Mouse (Mus musculus): ENCODE measurements at regions not wholly inside any gene's neighbourhood (a gene's known extent, or its start where the extent isn't known, plus 50 kb on each side); places are given as distances from the start of the nearest gene placed in this dataset.

DNA sequence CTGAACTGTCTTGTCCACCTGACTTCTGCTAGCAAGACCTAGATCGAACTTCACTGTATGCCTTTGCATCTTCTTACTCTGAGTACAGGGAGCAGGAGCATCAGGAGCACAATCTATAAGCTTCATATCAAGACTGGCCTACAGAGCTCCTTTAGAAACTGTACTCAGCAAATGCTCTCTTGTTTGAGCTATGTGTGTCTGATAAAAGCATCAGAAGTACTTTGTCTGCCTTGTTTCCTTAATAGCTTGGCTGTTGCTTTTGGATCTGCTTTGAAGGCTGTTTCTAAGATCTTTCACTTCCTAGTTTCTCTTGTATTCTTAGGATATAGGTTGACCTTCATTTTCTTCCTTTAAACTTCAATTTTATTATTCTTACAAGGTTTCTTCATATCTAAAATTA is 175.3 kb upstream of the Cypt12 start:
- in situ Hi-C loops (cut with MboI, MseI): no loop called here

DNA sequence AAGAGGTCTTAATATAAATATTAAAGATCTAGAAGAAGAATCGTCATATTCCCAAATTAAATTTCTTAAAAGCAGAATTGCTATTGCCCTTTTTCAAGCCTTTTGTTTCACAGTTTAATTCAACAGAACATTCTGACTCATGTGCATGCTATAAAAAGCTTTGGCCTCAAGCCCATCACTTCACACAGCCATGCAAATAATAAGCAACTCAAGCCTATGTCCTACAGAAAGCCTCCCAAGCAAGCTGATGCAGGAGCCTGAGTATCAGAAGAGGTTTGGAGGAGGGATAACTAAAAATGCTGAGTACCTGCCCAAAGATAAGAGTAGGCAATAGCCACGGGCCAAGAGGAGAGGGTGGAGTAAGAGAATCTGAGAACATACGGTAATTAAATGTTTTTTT is 169.1 kb upstream of the Cypt12 start:
- in situ Hi-C loops (cut with MboI, MseI): no loop called here

DNA sequence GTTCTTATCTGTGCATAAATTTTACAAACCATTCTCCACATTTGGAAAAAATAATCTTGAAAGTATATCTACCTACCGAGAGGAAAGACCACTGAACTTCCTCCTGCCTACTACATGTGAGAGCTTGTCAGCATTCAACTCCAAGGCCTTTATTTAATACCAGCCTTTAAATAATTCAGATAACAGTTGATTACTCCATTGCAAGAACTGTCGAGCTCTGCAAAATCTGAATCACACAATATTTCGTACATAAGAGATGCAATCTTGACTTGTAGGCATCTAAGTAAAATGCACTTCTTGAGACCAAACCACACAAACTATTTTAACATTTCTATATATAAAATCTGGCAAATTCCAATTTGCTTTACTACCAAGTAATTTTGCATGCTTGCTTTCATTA is 164.1 kb upstream of the Cypt12 start:
- in situ Hi-C loops (cut with MboI, MseI): no loop called here

DNA sequence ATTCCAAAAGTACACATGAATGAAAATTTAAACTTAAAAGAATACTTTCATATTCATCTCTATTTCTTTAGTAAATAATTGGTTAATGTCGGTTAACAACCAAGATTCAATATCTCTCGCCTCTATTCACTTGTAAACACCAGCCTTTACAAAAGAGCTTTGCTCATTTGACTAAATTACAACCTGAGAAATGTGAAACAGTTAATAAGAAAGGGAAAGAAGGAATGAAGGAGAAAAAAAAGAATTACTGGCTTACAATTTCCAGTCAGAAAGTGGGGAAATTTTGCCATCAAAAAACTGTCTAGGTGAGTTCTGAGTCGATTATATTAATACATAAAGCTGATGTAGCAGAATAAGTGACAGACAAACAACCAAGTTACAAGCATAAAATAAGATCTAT is 163.6 kb upstream of the Cypt12 start:
- in situ Hi-C loops (cut with MboI, MseI): no loop called here

GRCm38 (mm10) chr3:17785106-17786022 is 162.8 kb upstream of the Cypt12 start:
- in situ Hi-C loops (cut with MboI, MseI): no loop called here

DNA sequence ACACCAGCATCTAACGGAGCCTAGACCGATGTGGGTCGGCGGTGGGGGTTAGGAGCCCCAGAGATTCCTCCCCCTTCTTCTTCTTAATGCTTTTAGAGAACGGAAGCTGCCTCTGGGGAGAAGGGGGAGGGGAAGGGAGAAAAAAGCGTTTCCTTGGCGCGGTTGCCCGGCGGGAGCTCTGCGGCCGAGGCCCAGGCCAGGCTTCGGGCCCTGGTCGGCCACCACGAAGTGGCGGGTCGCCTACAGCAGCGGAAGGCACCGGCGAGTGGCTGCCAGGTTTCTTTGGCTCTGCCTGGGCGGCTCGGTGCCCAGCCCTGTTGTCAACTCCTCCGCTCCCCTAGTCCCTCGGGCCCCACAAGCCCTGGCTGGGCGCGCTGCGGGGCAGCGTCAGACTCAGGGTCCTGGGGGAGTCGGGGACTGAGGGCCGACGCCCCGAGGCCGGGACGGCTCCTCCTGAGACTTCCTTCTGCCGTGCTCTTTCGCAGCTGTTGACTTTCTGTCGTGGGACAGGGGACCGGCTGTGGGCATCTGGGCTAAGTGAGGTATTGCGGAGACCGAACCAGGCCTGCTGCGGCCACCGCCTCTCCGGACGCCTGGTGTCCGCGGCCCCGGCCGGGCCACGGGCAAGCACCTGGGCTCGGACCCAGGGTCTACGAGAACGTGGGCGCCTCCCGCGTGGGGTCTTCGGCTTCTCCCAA is 162.0 kb upstream of the Cypt12 start:
- in situ Hi-C loops (cut with MboI, MseI): no loop called here

- in situ Hi-C loops (cut with MboI, MseI): no loop called here
Observed at GRCm38 (mm10) chr3:17786721-17787442, 161.3 kb upstream of the Cypt12 start.

DNA sequence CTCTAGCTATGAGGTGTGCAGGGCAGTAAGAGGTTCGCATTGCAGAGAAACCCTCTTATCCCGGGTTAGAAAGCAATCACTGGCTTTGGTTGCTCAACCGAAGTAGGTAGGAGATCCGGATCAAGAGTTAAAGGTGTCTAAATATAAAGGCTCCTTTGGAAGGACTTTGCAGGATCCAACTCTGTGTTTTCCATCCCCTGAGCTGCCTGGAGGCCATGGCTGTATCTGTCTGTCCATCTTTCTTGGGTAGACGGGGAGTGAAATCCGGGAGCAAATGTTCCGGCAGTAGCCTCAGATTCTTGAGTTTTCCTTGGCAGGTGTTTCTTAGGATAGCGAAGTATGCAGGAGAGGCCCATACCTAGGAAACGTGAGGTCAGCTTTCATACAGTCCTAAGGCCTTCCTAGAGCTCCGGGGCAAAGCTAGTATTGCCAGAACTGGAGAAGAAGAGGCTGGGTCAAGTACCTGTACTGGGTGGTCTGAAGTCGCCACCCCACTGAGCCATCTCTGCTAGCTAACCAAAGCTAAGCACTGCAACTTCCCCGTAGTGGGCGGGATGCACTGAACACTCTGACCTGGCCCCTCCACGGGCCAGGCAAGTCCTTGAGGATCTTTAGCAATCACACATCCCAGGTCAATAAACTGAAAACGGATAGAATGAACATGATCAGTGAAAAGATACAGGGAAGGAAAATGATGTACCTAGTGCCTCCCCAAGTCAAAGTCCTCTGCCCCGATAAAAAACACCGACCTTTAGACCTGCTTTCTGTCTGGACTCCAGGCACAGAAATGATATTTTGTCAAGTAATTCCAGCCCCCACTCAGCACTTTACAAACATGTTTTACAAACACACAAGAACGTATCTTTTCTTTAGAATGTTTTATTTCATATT is 160.5 kb upstream of the Cypt12 start:
- in situ Hi-C loops (cut with MboI, MseI): no loop called here

DNA sequence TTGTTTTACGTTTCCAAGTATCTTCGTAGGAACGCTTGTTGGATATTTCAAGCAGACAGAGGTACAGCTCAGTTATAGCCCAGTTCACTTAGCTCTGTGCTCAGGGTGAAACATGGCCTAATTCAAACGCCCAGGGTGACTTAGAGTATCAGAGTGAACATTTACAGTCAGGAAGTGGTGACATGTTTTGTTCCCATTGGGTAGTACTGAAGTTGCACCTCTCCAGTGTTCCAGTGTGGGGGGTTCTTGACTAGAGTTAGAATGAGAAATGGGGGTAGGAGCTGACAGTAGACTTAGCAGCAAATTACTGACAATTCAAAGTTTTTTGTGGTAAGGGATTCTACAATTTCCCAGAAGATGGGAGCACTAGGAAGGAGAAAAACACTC is 159.9 kb upstream of the Cypt12 start:
- in situ Hi-C loops (cut with MboI, MseI): no loop called here

DNA sequence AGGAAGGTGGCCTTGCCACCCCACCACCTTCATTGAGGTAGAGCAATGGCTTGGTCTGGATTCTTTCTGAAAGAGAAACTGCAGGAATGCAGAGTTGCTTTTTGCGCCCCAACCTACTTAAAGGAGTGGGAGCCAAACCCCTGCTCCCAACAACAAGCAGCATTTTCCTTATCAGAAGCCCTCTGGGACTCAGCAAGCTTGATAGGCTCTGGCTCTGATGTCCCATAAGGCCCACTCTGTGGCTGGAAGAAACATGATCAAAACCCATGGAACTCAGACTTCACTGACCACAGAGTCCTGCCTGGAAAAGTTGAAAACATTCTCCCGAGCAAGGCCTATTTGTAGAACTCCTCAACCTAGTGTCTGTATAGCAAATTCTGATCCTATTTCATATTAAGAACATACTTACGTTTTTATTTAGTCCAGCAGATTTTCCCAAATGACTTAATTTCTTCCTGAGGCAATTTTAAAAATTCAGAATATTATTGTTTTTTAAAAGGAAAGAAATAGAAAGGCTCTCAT is 159.4 kb upstream of the Cypt12 start:
- in situ Hi-C loops (cut with MboI, MseI): no loop called here

DNA sequence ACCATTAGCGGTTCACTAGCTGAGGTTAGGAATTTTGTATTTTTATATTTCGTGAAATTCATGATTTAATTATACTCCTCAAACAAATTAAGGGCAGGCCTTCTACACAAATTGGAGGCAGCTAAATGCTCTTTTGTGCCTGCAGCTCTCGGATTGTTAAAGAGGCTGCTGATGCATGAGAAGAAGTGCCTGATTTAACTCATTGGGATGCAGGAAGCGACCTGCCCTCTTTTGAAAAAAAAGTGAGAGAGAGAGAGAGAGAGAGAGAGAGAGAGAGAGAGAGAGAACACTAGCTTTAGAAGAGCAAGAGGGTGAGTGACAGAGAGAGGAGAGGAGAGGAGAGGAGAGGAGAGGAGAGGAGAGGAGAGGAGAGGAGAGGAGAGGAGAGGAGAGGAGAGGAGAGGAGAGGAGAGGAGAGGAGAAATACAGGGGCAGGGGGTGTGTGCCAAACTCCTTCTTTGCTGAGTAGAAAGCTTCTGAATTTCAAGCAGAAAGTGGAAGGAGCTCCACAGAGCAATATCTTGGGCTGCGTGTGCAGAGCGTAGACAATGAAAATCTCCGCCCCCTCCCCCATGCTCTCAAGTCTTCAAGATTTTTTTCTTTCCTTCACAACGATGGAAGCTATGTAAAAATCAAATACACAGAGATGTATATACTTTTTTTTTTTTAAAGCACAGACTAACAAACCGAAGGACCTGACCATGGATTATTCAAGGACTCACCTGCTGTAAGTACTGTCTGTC is 158.6 kb upstream of the Cypt12 start:
- in situ Hi-C loops (cut with MboI, MseI): no loop called here

- in situ Hi-C loops (cut with MboI, MseI): no loop called here
Observed at GRCm38 (mm10) chr3:17790331-17790730, 157.9 kb upstream of the Cypt12 start.

DNA sequence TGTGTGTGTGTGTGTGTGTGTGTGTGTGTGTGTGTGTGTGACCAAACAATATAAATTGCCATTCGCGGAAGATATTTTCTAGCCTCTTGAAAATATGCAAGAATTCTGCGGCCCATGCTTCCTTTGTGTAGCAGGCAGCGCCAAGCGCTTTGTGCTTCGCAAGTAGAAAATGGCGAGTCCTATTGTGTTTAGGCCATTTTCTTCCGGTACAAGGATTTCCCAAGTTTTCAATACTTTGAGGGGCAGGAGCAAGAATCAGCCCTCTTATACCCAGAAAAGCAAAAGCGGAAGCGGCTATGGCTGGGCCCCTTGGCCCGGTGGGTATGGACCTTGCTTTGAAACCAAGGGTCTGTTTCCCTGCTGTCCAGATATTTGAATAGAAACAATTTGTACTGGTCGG is 157.4 kb upstream of the Cypt12 start:
- in situ Hi-C loops (cut with MboI, MseI): no loop called here

- in situ Hi-C loops (cut with MboI, MseI): no loop called here
Observed at GRCm38 (mm10) chr3:17791381-17792320, 156.6 kb upstream of the Cypt12 start.

DNA sequence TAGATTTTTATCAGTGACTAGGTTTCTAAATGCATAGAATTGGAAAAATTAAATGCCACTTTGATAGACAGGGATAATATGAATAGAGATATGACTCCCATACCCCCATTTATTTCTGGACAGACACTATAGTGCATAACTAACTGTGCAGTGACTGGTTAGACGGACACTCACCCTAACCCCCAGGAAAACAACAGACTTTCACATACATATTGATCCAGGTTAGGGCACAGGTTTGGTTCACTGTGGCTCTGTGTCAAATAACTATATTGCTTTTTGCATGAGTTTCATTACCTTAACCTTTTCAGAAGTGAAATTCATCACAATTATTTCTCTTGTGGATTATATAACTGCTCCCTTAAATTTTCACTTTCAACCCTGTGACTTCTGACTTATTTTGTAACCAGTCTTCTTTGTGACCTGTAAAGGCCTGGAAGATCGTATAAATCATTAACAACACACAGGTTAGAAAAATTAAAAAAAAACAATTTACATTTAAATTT is 155.6 kb upstream of the Cypt12 start:
- in situ Hi-C loops (cut with MboI, MseI): no loop called here

DNA sequence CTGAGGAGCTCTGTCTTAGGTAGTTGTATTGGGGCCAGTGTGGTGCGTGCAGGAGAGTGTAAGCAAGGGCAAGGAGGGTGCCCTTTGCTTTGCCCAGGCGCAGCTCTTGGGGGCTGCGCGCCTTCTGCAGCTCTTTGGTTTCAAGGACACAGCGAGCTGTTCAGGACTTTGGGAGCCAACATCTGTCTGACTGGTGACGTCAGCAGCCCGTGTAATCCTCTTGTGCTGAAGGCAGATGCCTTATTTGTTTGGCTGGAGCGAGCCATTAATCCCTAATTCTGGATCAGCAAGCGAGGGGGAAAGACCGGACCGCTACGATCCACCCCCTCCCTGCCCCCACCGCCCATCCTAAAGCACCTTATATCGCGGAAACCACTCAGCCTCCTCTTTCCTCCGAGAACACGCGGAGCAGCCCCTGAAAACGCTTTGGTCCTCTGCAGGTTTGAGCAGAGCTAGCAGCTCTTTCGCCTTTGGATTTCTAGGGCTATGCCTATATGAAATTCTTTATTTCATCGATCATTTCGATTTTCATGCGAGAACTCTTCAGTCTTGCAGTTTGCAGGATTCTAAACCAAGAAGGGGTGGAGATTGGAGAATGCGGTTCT is 154.5 kb upstream of the Cypt12 start:
- in situ Hi-C loops (cut with MboI, MseI): no loop called here

DNA sequence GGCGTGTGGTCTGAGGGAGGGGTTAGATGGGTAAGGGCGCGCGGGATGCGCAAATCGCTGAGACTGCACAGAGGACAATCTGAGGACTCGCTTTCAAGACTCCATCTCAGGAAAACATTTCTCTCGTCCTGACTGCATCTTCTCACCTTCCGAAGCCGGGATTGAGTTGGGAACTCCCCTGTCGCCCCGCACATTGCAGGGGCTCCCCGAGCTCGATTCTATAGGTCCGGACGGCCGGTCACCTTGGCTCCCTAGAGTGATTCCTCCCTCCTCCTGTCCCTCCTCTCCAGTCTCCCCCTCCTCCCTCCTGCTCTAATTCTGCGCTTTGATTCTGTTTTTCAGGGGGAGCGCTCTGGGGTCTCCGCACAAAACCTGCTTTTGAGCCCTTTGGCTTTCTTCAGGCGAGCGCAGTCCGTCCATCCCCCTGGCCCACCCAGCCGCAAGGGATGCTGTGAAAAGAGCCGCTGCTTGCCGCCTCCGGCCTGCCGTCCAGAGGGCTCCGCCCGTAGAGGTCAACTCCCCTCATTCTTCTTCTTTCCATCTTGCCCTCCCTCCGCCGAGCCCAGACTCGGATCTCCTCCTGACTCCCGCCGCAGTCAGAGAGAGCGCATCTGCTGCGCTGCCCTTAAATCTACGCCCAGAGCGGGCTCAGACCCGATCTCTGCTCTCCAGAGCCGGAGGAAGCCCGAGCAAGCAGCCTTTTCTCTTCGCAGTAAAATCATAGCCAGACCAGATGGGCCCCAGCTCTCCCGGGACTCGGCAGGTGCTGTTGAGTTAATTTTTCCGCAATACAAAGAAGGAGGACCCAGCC is 153.8 kb upstream of the Cypt12 start:
- in situ Hi-C loops (cut with MboI, MseI): no loop called here

Measured in T-helper 2 cell (primary cell).